Comparison of ENCODE assay signal across 12 mouse cellular contexts in genomic region chr19:32379239-32379920, GRCm38 (mm10). TPM values are rescaled to one million over a fixed set of nuclear protein-coding genes. Genes with fewer than 3 reads are reported as not detected.
DNase-seq lines count a peak whose midpoint lies in the region; ATAC-seq and TF ChIP-seq lines count a peak whose summit lies in the region.
"Had no signal": no experiment of that assay in that cellular context is flagged by ENCODE, and none has a peak within 500 bp of the region (broad histone marks: within the 10 kb centered on the region; RNA-seq: fewer than 3 reads in every experiment).

No protein-coding gene starts in this region.

- peak; percentile 32; the same call in 1 of the 2 replicates for ATAC-seq in heart, postnatal 0 days (ENCODE audit: insufficient read depth, low read depth)
- no peak for ATAC-seq in kidney, embryonic 16.5 days (ENCODE audit: low FRiP score, low TSS enrichment)
- ATAC-seq in intestine, embryonic 16.5 days, result no peak

- no peak for TF ChIP-seq CTCF in heart, postnatal 0 days (IDR thresholded peaks at IDR 0.05; ENCODE audit: low read depth)

- 49% methylated on average over 6 of the region's 6 CpGs for WGBS in heart, postnatal 0 days
- WGBS in kidney, embryonic 16.5 days, result 72% methylated on average over 6 of the region's 6 CpGs
- 78% methylated on average over 6 of the region's 6 CpGs for WGBS in intestine, embryonic 16.5 days

- H3K9me3 ChIP-seq in heart, postnatal 0 days (replicated peaks; ENCODE audit: control insufficient read depth, low read length), result no peaks in the 10 kb centered on the region
- no peaks in the 10 kb centered on the region for H3K9me3 ChIP-seq in kidney, embryonic 16.5 days (ENCODE audit: low read length)
- no peaks in the 10 kb centered on the region for H3K9me3 ChIP-seq in intestine, embryonic 16.5 days (ENCODE audit: control insufficient read depth, low read length)
- H3K9me3 ChIP-seq: neural tube, embryonic 15.5 days had no signal

- H3K4me1 ChIP-seq in heart, postnatal 0 days (ENCODE audit: control insufficient read depth, insufficient read depth), result peaks cover 48% of the 10 kb centered on the region
- H3K4me1 ChIP-seq in kidney, embryonic 16.5 days (ENCODE audit: insufficient read depth, low read length), result peaks cover 35% of the 10 kb centered on the region
- peaks cover 4% of the 10 kb centered on the region for H3K4me1 ChIP-seq in intestine, embryonic 16.5 days (ENCODE audit: control insufficient read depth, insufficient read depth, low read length)

- H3K36me3 ChIP-seq in heart, postnatal 0 days (replicated peaks; ENCODE audit: control insufficient read depth, insufficient read depth, low read length), result no peaks in the 10 kb centered on the region
- no peaks in the 10 kb centered on the region for H3K36me3 ChIP-seq in kidney, embryonic 16.5 days (ENCODE audit: insufficient read depth, low read length)
- no peaks in the 10 kb centered on the region for H3K36me3 ChIP-seq in intestine, embryonic 16.5 days (ENCODE audit: control insufficient read depth, insufficient read depth, low read length)
- H3K36me3 ChIP-seq: neural tube, embryonic 15.5 days had no signal

- H3K4me3 ChIP-seq in heart, postnatal 0 days (ENCODE audit: low read depth, low read length), result no peak overlapping the region
- H3K4me3 ChIP-seq in kidney, embryonic 16.5 days (ENCODE audit: low read length), result no peak overlapping the region
- H3K4me3 ChIP-seq in intestine, embryonic 16.5 days (ENCODE audit: low read length), result no peak overlapping the region
- H3K4me3 ChIP-seq: neural tube, embryonic 15.5 days had no signal

- H3K4me2 ChIP-seq in heart, postnatal 0 days (ENCODE audit: low read depth, low read length), result no peak overlapping the region
- no peak overlapping the region for H3K4me2 ChIP-seq in kidney, embryonic 16.5 days (replicated peaks; ENCODE audit: low read depth, low read length)
- H3K4me2 ChIP-seq in intestine, embryonic 16.5 days (ENCODE audit: low read depth, low read length), result no peak overlapping the region
- H3K4me2 ChIP-seq: neural tube, embryonic 15.5 days had no signal

- no peak for TF ChIP-seq EP300 in heart, postnatal 0 days (IDR thresholded peaks at IDR 0.05; ENCODE audit: low read depth)

- intact Hi-C loops in heart, postnatal 25 days (cut with DNase I), result no loop called here

- no peaks in the 10 kb centered on the region for H3K27me3 ChIP-seq in heart, postnatal 0 days (ENCODE audit: control insufficient read depth, insufficient read depth, low read length)
- no peaks in the 10 kb centered on the region for H3K27me3 ChIP-seq in kidney, embryonic 16.5 days (ENCODE audit: insufficient read depth, low read length)
- no peaks in the 10 kb centered on the region for H3K27me3 ChIP-seq in intestine, embryonic 16.5 days (replicated peaks; ENCODE audit: control insufficient read depth, insufficient read depth, low read length)
- H3K27me3 ChIP-seq: neural tube, embryonic 15.5 days had no signal

- H3K9ac ChIP-seq in heart, postnatal 0 days (replicated peaks; ENCODE audit: low read depth, low read length), result no peak overlapping the region
- no peak overlapping the region for H3K9ac ChIP-seq in kidney, embryonic 16.5 days (replicated peaks; ENCODE audit: low read length)
- no peak overlapping the region for H3K9ac ChIP-seq in intestine, embryonic 16.5 days (ENCODE audit: low read depth, low read length)
- H3K9ac ChIP-seq: neural tube, embryonic 15.5 days had no signal

- H3K27ac ChIP-seq in heart, postnatal 0 days (ENCODE audit: low read depth), result peak overlapping the region; percentile 15
- no peak overlapping the region for H3K27ac ChIP-seq in kidney, embryonic 16.5 days (ENCODE audit: low read length)
- H3K27ac ChIP-seq in intestine, embryonic 16.5 days (ENCODE audit: low read length), result no peak overlapping the region
- H3K27ac ChIP-seq: neural tube, embryonic 15.5 days had no signal

- DNase-seq in heart, adult 8-10 months (ENCODE audit: low spot score), result peak; percentile 32
- no peak for DNase-seq in heart, postnatal 25 days (ENCODE audit: low spot score)
- DNase-seq in thymus, postnatal 14 days, result peak; percentile 13
- no peak for DNase-seq in thymus, postnatal 36 days
- peak; percentile 14 for DNase-seq in heart, postnatal 0 days (ENCODE audit: low spot score)
- no peak for DNase-seq in frontal cortex, postnatal 36 days (ENCODE audit: low spot score in 2 of 2)
- DNase-seq: kidney, adult 8-10 months; lung, postnatal 10 days; thymus, postnatal 4 days had no signal

RNA-seq across cellular contexts. Expression of gene Sgms1, which starts 10.1 kb away (rescaled TPM):
- 10 to 100 TPM; 48.4 to 62.8 (median 50.8) TPM for total RNA-seq in heart, adult 8-10 months (2022)
- 10 to 100 TPM; 55.8 to 59.0 TPM for total RNA-seq in heart, postnatal 25 days (2021)
- total RNA-seq in heart, postnatal 0 days (2014; rRNA removed; ENCODE audit: low replicate concordance), result 52.0 and 78.8 TPM in 2 replicates
- 29.4 and 31.1 TPM in 2 replicates for polyA plus RNA-seq in heart, postnatal 0 days (2015; fragmentation: Nextera tagmentation; extraction: Ambion mirVana)
- 59.5 and 65.5 TPM in 2 replicates for polyA plus RNA-seq in kidney, embryonic 16.5 days (2015; fragmentation: Nextera tagmentation; extraction: Ambion mirVana)
- polyA plus RNA-seq in intestine, embryonic 16.5 days (2015; fragmentation: Nextera tagmentation; extraction: Ambion mirVana), result 33.1 and 33.5 TPM in 2 replicates

Comparison
In these comparisons a context has a peak if more than half of its experiments do, and no peak if none do; other contexts are left out.
1. DNase-seq: peak in heart, adult 8-10 months (single experiment), thymus, postnatal 14 days (single experiment) and heart, postnatal 0 days (single experiment); none in heart, postnatal 25 days (single experiment), thymus, postnatal 36 days (0 of 2) and frontal cortex, postnatal 36 days (0 of 2).